Mouse (Mus musculus) v-Abl transformed pro-B cells (cell line): ENCODE results near the gene Nr0b2.

Experiments
- in situ Hi-C, 2 experiments: fragments of 400-800 bp; cut with MboI; formaldehyde crosslinking; loops; one replicate each; pipeline ENCODE4 v1.15.1; 2025; ENCODE audit not compliant: unreplicated experiment in 2 of 2

Nr0b2 gene

GRCm38 (mm10) chr4:133559846-133560245 is 6.7 kb downstream of the Nr0b2 start:
- in situ Hi-C loops, result no loop called here

- in situ Hi-C loops, result no loop called here
These were observed 8.4 kb downstream of the Nr0b2 start for GRCm38 (mm10) chr4:133561622-133562021.

- in situ Hi-C loops, result no loop called here
These were observed 10.0 kb downstream of the Nr0b2 start for GRCm38 (mm10) chr4:133563123-133563571.

- in situ Hi-C loops, result no loop called here
These were observed 14.1 kb downstream of the Nr0b2 start for GRCm38 (mm10) chr4:133567251-133567650.

- in situ Hi-C loops, result no loop called here
These were observed 16.3 kb downstream of the Nr0b2 start for GRCm38 (mm10) chr4:133569291-133570065.

GRCm38 (mm10) chr4:133570066-133570466 is 16.9 kb downstream of the Nr0b2 start:
- in situ Hi-C loops, result no loop called here

GRCm38 (mm10) chr4:133574070-133574842 is 21.1 kb downstream of the Nr0b2 start, which contains the start of gene Gpatch3:
Gene Gpatch3, plus strand, starts transcription at chr4:133574745.
- in situ Hi-C loops, result no loop called here

- in situ Hi-C loops, result no loop called here
These were observed 21.6 kb downstream of the Nr0b2 start for GRCm38 (mm10) chr4:133574843-133575202.

- in situ Hi-C loops, result no loop called here
These were observed 24.8 kb downstream of the Nr0b2 start for GRCm38 (mm10) chr4:133577983-133578382.

- in situ Hi-C loops, result no loop called here
These were observed 30.5 kb downstream of the Nr0b2 start for GRCm38 (mm10) chr4:133583690-133584058.

- in situ Hi-C loops, result no loop called here
These were observed 31.1 kb downstream of the Nr0b2 start, which contains the start of gene Gpn2 for GRCm38 (mm10) chr4:133584059-133584951. Gene Gpn2, plus strand, starts transcription at chr4:133584362.

GRCm38 (mm10) chr4:133592570-133592969 is 39.4 kb downstream of the Nr0b2 start:
- in situ Hi-C loops, result loop anchor here (5.0 to 10.0 kb wide), 3 partner anchors 162 to 315 kb away; partner anchors contain the start of gene Arid1a (in 1 of the 2)

GRCm38 (mm10) chr4:133595538-133595937 is 42.4 kb downstream of the Nr0b2 start:
- in situ Hi-C loops, result loop anchor here (5.0 to 10.0 kb wide), 2 partner anchors 159 to 162 kb away; partner anchors contain the start of gene Arid1a (in 2 of the 2)

GRCm38 (mm10) chr4:133596084-133596483 is 42.9 kb downstream of the Nr0b2 start:
- in situ Hi-C loops, result loop anchor here (5.0 to 10.0 kb wide), 2 partner anchors 159 to 161 kb away; partner anchors contain the start of gene Arid1a (in 2 of the 2)

GRCm38 (mm10) chr4:133598616-133599015 is 45.4 kb downstream of the Nr0b2 start:
- in situ Hi-C loops, result loop anchor here (5.0 to 10.0 kb wide), 2 partner anchors 156 to 159 kb away; partner anchors contain the start of gene Arid1a (in 2 of the 2)

GRCm38 (mm10) chr4:133599116-133599515 is 45.9 kb downstream of the Nr0b2 start:
- in situ Hi-C loops, result loop anchor here (5.0 to 10.0 kb wide), 2 partner anchors 156 to 158 kb away; partner anchors contain the start of gene Arid1a (in 2 of the 2)

GRCm38 (mm10) chr4:133599571-133600073 is 46.4 kb downstream of the Nr0b2 start:
- in situ Hi-C loops, result loop anchor here (5.0 to 10.0 kb wide), 2 partner anchors 155 to 158 kb away; partner anchors contain the start of gene Arid1a (in 2 of the 2)

GRCm38 (mm10) chr4:133600306-133600705 is 47.1 kb downstream of the Nr0b2 start:
- in situ Hi-C loops, result no loop called here

- in situ Hi-C loops, result no loop called here
These were observed 48.6 kb downstream of the Nr0b2 start, which contains the start of gene Sfn for GRCm38 (mm10) chr4:133601721-133602218. Gene Sfn, minus strand, starts transcription at chr4:133602168.
